Mouse (Mus musculus): ENCODE data around the gene Alpl.

- TF ChIP-seq ZKSCAN1 (IDR thresholded peaks at IDR 0.05; ENCODE audit: low read depth, low read length) (no peak), GABPA (IDR thresholded peaks at IDR 0.05; ENCODE audit: low read depth, low read length) (no peak), USF2 (IDR thresholded peaks at IDR 0.05; ENCODE audit: borderline replicate concordance in 1 of 2, insufficient read depth in 1 of 2, low read depth in 1 of 2, low read length in 2 of 2) (no peak), TAL1 (IDR thresholded peaks at IDR 0.05; ENCODE audit: low read length) (peak; percentile 48), CTCF (IDR thresholded peaks at IDR 0.05 in 2 of 3, conservative IDR thresholded peaks at IDR 0.05 in 1 of 3; ENCODE audit: control insufficient read depth in 1 of 3, insufficient read depth in 1 of 3, low read depth in 2 of 3, low read length in 3 of 3, poor library complexity in 1 of 3, severe bottlenecking in 1 of 3) (no peak), TCF12 (IDR thresholded peaks at IDR 0.05; ENCODE audit: low read depth, low read length) (peak; percentile 85), KAT2A (conservative IDR thresholded peaks at IDR 0.05; ENCODE audit: low read depth, low read length) (no peak), MAZ (IDR thresholded peaks at IDR 0.05; ENCODE audit: low read depth, low read length) (no peak), TBP (IDR thresholded peaks at IDR 0.05; ENCODE audit: low read depth, low read length) (peak; percentile 82), MYC (IDR thresholded peaks at IDR 0.05; ENCODE audit: low read depth, low read length) (peak; percentile 70)
Observed at GRCm38 (mm10) chr4:137712963-137713362, 83.2 kb downstream of the Alpl start.
